Mouse (Mus musculus) layer of hippocampus, postnatal 36 days (tissue): ENCODE results near the gene 1190002N15Rik. TPM values are rescaled to one million over a fixed set of nuclear protein-coding genes. Genes with fewer than 3 reads are reported as not detected.

Experiments
- DNase-seq, 2 experiments: peaks; one replicate each; pipeline ENCODE4 v3.0.0; 2022
- total RNA-seq, 2 experiments: library from RNA; stranded (reverse); gene quantifications; 2 replicates each; pipeline ENCODE4 v1.2.3; 2021

The 1190002N15Rik gene
- total RNA-seq, 2 experiments from 2014 or later = 18.9 to 19.0 TPM

GRCm38 (mm10) chr9:94529146-94529746 lies 8.6 kb downstream of the 1190002N15Rik start:
- DNase-seq = no peak

- DNase-seq = peak in 1 of 2 experiments; percentile 7
These were observed 11.4 kb downstream of the 1190002N15Rik start for GRCm38 (mm10) chr9:94526473-94526872.

GRCm38 (mm10) chr9:94512246-94512645 lies 25.6 kb downstream of the 1190002N15Rik start:
- DNase-seq = no peak

GRCm38 (mm10) chr9:94511139-94511538 lies 26.7 kb downstream of the 1190002N15Rik start:
- no peak for DNase-seq

- no peak for DNase-seq
These were observed 30.9 kb downstream of the 1190002N15Rik start for GRCm38 (mm10) chr9:94506980-94507379.

GRCm38 (mm10) chr9:94491467-94491866 lies 46.4 kb downstream of the 1190002N15Rik start:
- DNase-seq = no peak

GRCm38 (mm10) chr9:94487976-94488375 lies 49.9 kb downstream of the 1190002N15Rik start:
- no peak for DNase-seq

GRCm38 (mm10) chr9:94483291-94483879 lies 54.5 kb downstream of the 1190002N15Rik start:
- DNase-seq = no peak

GRCm38 (mm10) chr9:94482215-94482975 lies 55.5 kb downstream of the 1190002N15Rik start:
- peak; percentile 71 to 78 for DNase-seq

GRCm38 (mm10) chr9:94481057-94481456 lies 56.8 kb downstream of the 1190002N15Rik start:
- no peak for DNase-seq

GRCm38 (mm10) chr9:94479382-94479781 lies 58.5 kb downstream of the 1190002N15Rik start:
- no peak for DNase-seq

GRCm38 (mm10) chr9:94478954-94479353 lies 58.9 kb downstream of the 1190002N15Rik start:
- no peak for DNase-seq

GRCm38 (mm10) chr9:94475973-94476372 lies 61.9 kb downstream of the 1190002N15Rik start:
- DNase-seq = no peak

GRCm38 (mm10) chr9:94473898-94474297 lies 64.0 kb downstream of the 1190002N15Rik start:
- no peak for DNase-seq

- DNase-seq = no peak
These were observed 64.8 kb downstream of the 1190002N15Rik start for GRCm38 (mm10) chr9:94472963-94473582.

- DNase-seq = no peak
These were observed 66.4 kb downstream of the 1190002N15Rik start for GRCm38 (mm10) chr9:94471485-94471884.

Other genes with a start within 250 kb of the 1190002N15Rik start
- 10 to 100 TPM; 15.1 to 16.4 TPM for gene Slc9a9, start 131.8 kb upstream of the 1190002N15Rik start, total RNA-seq